ENCODE assay signal across 8 mouse cellular contexts in the genomic region with DNA sequence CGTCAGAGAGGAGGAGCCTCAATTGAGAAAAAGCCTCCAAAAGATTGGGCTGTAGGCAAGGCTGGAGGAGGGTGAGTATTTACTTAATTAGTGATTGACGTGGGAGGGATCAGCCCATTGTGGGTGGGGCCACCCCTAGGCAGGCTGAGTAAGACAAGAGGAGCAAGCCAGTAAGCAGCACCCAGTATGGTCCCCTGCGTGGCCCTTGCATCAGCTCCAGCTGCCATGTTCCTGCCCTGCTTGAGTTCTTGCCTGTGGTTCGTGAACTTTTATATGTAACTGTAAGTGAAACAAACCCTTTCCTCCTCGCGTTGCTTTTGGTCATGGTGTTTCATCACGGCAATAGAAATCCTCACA. TPM values are rescaled to one million over a fixed set of nuclear protein-coding genes. Genes with fewer than 3 reads are reported as not detected.
DNase-seq lines count a peak whose midpoint lies in the region; ATAC-seq and TF ChIP-seq lines count a peak whose summit lies in the region.

A gene (minus strand): TSS at position 27 of the 357 bp plus-strand sequence.

- no peaks in the 10 kb centered on the region for H3K4me1 ChIP-seq in embryonic facial prominence, embryonic 11.5 days (ENCODE audit: control insufficient read depth, insufficient read depth, low read length)
- H3K4me1 ChIP-seq in embryonic facial prominence, embryonic 10.5 days, result no peaks in the 10 kb centered on the region
- peaks cover 5% of the 10 kb centered on the region; the same call in 1 of the 2 replicates for H3K4me1 ChIP-seq in liver, postnatal 0 days (ENCODE audit: insufficient read depth)

- TF ChIP-seq CTCF in liver, postnatal 0 days (IDR thresholded peaks at IDR 0.05; ENCODE audit: low read depth), result no peak

- no peaks in the 10 kb centered on the region for H3K9me3 ChIP-seq in embryonic facial prominence, embryonic 11.5 days (replicated peaks; ENCODE audit: control insufficient read depth, low read length)
- no peaks in the 10 kb centered on the region for H3K9me3 ChIP-seq in embryonic facial prominence, embryonic 10.5 days
- H3K9me3 ChIP-seq in liver, postnatal 0 days (ENCODE audit: low read length), result no peaks in the 10 kb centered on the region

- no peaks in the 10 kb centered on the region for H3K27me3 ChIP-seq in embryonic facial prominence, embryonic 11.5 days (ENCODE audit: control insufficient read depth, insufficient read depth, low read length)
- H3K27me3 ChIP-seq in embryonic facial prominence, embryonic 10.5 days (replicated peaks; ENCODE audit: low read depth, poor library complexity, severe bottlenecking), result no peaks in the 10 kb centered on the region
- no peaks in the 10 kb centered on the region for H3K27me3 ChIP-seq in liver, postnatal 0 days (ENCODE audit: insufficient read depth, low read length)

- no peak within 1 kb of the TSS for H3K27ac ChIP-seq in embryonic facial prominence, embryonic 11.5 days (replicated peaks; ENCODE audit: low read depth, low read length)
- no peak within 1 kb of the TSS for H3K27ac ChIP-seq in embryonic facial prominence, embryonic 10.5 days (replicated peaks)
- H3K27ac ChIP-seq in liver, postnatal 0 days (ENCODE audit: low read depth), result no peak within 1 kb of the TSS

- no peak for ATAC-seq in embryonic facial prominence, embryonic 11.5 days (replicated peaks; ENCODE audit: insufficient number of reproducible peaks, low FRiP score, low TSS enrichment, low read depth)
- peak; percentile 98 for ATAC-seq in liver, postnatal 0 days

- peak; percentile 5 for DNase-seq in embryonic facial prominence, embryonic 11.5 days (ENCODE audit: low spot score)
- no peak for DNase-seq in embryonic facial prominence, embryonic 10.5 days (ENCODE audit: low spot score)
- DNase-seq in adrenal gland, postnatal 25 days, result peak; percentile 2
- DNase-seq in heart, adult 9 months (ENCODE audit: low spot score in 2 of 2), result peak; percentile 22 to 40
- DNase-seq in liver, postnatal 0 days, result peak; percentile 50
- DNase-seq in yolk sac, embryonic 10.5 days (ENCODE audit: low spot score), result peak; percentile 9
- DNase-seq in left cerebral cortex, adult 11 months (ENCODE audit: low spot score), result no peak
- DNase-seq in ovary, postnatal 36 days (ENCODE audit: low spot score), result no peak

- TF ChIP-seq EP300 in liver, postnatal 0 days (IDR thresholded peaks at IDR 0.05; ENCODE audit: low read depth), result no peak

- WGBS in embryonic facial prominence, embryonic 11.5 days, result 63% methylated on average over 7 of the region's 7 CpGs
- 45% methylated on average over 7 of the region's 7 CpGs for whole genome bisulfite sequencing in embryonic facial prominence, embryonic 10.5 days
- WGBS in liver, postnatal 0 days (ENCODE audit: insufficient replicate concordance), result 36% methylated on average over 7 of the region's 7 CpGs

- no peak within 1 kb of the TSS for H3K4me3 ChIP-seq in embryonic facial prominence, embryonic 11.5 days (ENCODE audit: low read depth, low read length)
- no peak within 1 kb of the TSS for H3K4me3 ChIP-seq in embryonic facial prominence, embryonic 10.5 days
- peak within 1 kb of the TSS; percentile 31 for H3K4me3 ChIP-seq in liver, postnatal 0 days (ENCODE audit: low read depth, low read length)

- no peak within 1 kb of the TSS for H3K4me2 ChIP-seq in embryonic facial prominence, embryonic 11.5 days (ENCODE audit: low read depth, low read length)
- peak within 1 kb of the TSS; percentile 56 for H3K4me2 ChIP-seq in liver, postnatal 0 days (ENCODE audit: low read depth, low read length)

- H3K36me3 ChIP-seq in embryonic facial prominence, embryonic 11.5 days (replicated peaks; ENCODE audit: control insufficient read depth, insufficient read depth, low read depth, low read length), result no peaks in the 10 kb centered on the region
- no peaks in the 10 kb centered on the region for H3K36me3 ChIP-seq in embryonic facial prominence, embryonic 10.5 days (replicated peaks)
- H3K36me3 ChIP-seq in liver, postnatal 0 days (replicated peaks; ENCODE audit: insufficient read depth, low read length), result no peaks in the 10 kb centered on the region

- H3K9ac ChIP-seq in embryonic facial prominence, embryonic 11.5 days (replicated peaks; ENCODE audit: low read length), result no peak within 1 kb of the TSS
- no peak within 1 kb of the TSS for H3K9ac ChIP-seq in liver, postnatal 0 days (replicated peaks)

RNA-seq across cellular contexts. Expression of the gene that starts here (rescaled TPM):
- 6.5 and 7.2 TPM in 2 replicates for polyA plus RNA-seq in embryonic facial prominence, embryonic 11.5 days (2014; fragmentation: Nextera tagmentation; extraction: Ambion mirVana)
- 0.52 and 1.00 TPM in 2 replicates for polyA plus RNA-seq in embryonic facial prominence, embryonic 10.5 days (2016; fragmentation: Nextera tagmentation; extraction: Ambion mirVana)
- 4.1 and 8.5 TPM in 2 replicates for total RNA-seq in adrenal gland, postnatal 25 days (2021)
- 1.7 and 10.1 TPM in 2 replicates for polyA plus RNA-seq in liver, postnatal 0 days (2015; fragmentation: Nextera tagmentation; extraction: Ambion mirVana)

Comparison
In these comparisons a context has a peak if more than half of its experiments do, and no peak if none do; other contexts are left out.
1. DNase-seq: peak in embryonic facial prominence, embryonic 11.5 days (single experiment), adrenal gland, postnatal 25 days (single experiment), heart, adult 9 months (2 of 2), liver, postnatal 0 days (single experiment) and yolk sac, embryonic 10.5 days (single experiment); none in embryonic facial prominence, embryonic 10.5 days (single experiment), left cerebral cortex, adult 11 months (single experiment) and ovary, postnatal 36 days (single experiment).